Comparison of ENCODE assay signal across 15 mouse cellular contexts in genomic region chr5:28204678-28205077, GRCm38 (mm10). TPM values are rescaled to one million over a fixed set of nuclear protein-coding genes. Genes with fewer than 3 reads are reported as not detected.
"Had no signal": no experiment of that assay in that cellular context is flagged by ENCODE, and none has a peak within 500 bp of the region (broad histone marks: within the 10 kb centered on the region; RNA-seq: fewer than 3 reads in every experiment).

No protein-coding gene starts in this region.

- H3K27ac ChIP-seq: limb, embryonic 12.5 days; neural tube, embryonic 12.5 days had no signal

- H3K4me2 ChIP-seq: limb, embryonic 12.5 days; neural tube, embryonic 12.5 days had no signal

- DNase-seq: kidney, adult 8-10 months; kidney, postnatal 25 days; lung, adult 2 months; lung, postnatal 4 days; spleen, adult 18-20 months; thymus, adult 18-20 months; thymus, postnatal 14 days had no signal

- H3K9ac ChIP-seq: limb, embryonic 12.5 days; neural tube, embryonic 12.5 days had no signal

- H3K36me3 ChIP-seq: limb, embryonic 12.5 days; neural tube, embryonic 12.5 days had no signal

- ATAC-seq: inflammation-experienced regulatory T-cells, adult 6 months; intestine, postnatal 0 days; lung, postnatal 0 days had no signal

- H3K9me3 ChIP-seq: limb, embryonic 12.5 days; neural tube, embryonic 12.5 days had no signal

- H3K4me3 ChIP-seq: limb, embryonic 12.5 days; myocyte; neural tube, embryonic 12.5 days had no signal

RNA-seq across cellular contexts. Expression of gene En2, which starts 39.2 kb away (rescaled TPM):
- polyA plus RNA-seq: inflammation-experienced regulatory T-cells, adult 6 months; intestine, postnatal 0 days; limb, embryonic 12.5 days; lung, adult 2 months; lung, postnatal 0 days; myocyte; stomach, embryonic 14.5 days had no signal

RNA-seq across cellular contexts. Expression of gene Cnpy1, which starts 40.9 kb away (rescaled TPM):
- polyA plus RNA-seq: inflammation-experienced regulatory T-cells, adult 6 months; limb, embryonic 12.5 days; liver, adult 2 months; myocyte; stomach, embryonic 14.5 days had no signal
